Comparison of ENCODE assay signal across 1 mouse cellular context in the genomic region with DNA sequence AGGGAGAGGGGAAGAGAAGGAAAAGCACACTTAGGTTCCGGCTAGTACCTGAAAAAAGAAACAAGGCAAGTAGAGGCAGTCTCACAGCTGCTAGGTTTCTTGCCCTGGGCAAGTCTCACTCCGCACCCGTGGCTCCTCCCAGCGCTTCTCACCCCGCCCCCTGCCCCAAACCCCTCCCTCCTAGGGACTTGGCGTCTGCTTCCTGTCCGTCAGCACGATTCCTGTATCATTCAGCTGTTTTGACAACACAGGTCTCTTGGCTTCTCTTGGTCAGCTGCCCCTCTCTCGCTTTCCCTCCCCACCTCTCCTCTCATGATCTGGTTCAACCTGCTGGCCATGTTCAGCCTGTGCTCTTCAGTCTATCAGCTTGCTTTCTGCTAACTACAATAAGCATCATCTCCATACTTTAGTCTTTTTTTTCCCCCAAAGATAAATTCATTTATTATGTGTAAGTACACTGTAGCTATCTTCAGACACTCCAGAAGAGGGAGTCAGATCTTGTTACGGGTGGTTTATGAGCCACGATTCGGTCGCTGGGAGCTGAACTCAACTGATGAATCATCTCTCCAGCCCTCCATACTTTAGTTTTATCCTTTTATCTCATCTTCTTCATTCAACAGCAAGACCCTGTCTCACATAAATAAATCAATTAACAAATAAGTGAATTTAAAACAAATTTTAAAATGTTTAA.
A peak's percentile ranks its signal among the peaks of the same experiment; 100 is the strongest.
TF ChIP-seq lines count a peak whose summit lies in the region.

No protein-coding gene starts in this region.

TF ChIP-seq in MEL, 35 proteins besides CTCF, POLR2A, EP300 and RAD21 (continued from another document):
- peak; percentile 38; the same call in 1 of the 2 replicates for TF ChIP-seq MXI1 (IDR thresholded peaks at IDR 0.05; ENCODE audit: low read depth, low read length)
